Mouse (Mus musculus) T-helper 1 cell (primary cell): Measurements from ENCODE around the gene Kctd13.

Experiments used
- in situ Hi-C: fragments of 300-600 bp; cut with MboI, MseI; formaldehyde crosslinking; loops from one replicate; pipeline ENCODE4 v1.15.1; 2025; ENCODE audit warnings: high pct_unique_total_duplicates

Kctd13 gene

DNA sequence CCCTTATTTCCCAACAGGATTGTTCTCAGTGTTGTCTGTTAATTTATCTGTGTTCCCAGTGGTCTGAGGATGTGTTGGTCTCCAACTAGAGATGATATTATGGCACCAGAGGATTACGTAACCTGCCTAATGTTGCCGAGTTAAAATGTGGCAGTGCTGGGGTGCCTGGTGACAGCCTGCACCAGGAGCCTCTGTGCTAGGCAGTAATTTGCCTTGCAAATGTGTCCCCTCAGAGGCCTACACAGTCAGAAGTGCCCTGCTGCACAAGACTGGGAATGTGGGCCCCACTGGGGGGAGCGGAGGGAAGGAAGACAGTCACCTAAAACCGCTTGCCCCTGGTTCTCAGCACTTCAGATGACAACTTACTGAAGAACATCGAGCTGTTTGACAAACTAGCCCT lies 13.1 kb downstream of the Kctd13 start:
- in situ Hi-C loops = no loop called here

- in situ Hi-C loops = no loop called here
Observed at GRCm38 (mm10) chr7:126946530-126946929, 17.9 kb downstream of the Kctd13 start.

DNA sequence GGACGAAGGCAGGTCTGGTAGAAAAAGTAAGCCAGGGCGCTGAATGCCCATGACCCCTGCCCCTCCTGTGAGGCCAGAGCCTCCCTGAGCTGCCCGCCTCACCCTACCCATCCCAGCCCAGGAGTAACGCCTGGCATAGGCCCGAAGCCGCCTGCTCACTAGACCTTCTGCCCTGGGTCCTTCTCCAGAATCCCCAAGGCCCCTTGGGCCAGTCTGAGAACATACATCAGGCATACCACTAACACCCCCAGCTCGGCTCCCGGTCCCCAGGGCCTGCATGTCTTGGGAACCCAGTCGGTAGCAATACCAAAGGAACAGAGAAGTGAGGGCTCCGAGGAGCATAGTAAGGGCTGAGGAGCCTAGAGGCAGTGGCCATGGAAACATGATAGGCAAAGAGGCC lies 19.9 kb downstream of the Kctd13 start:
- in situ Hi-C loops = no loop called here

DNA sequence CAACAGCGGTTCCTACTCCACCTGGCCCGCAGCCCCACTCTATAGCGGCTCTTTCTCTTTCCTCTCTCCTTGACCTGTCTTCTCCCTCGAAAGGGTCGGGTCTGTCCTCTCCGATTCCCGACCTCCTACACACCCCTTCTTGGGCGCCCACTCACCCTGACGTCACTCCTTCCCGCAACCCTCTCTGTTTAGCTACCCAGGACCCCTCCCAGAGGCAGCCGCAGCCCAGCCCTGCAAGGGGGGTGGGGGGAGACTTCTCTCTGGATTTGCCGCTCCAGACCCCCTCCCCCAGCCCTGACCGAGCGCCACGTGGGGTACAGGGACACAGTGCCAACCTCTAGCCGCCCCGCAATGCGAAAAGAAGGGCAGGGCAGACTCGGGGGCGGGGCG lies 20.7 kb downstream of the Kctd13 start, which contains the start of gene Asphd1:
Asphd1 (minus strand) TSS at position 180 of the 390 bp plus-strand sequence.
- in situ Hi-C loops = no loop called here

- in situ Hi-C loops = loop anchor here (25.0 kb wide), 1 partner anchor 113 kb away; the partner anchor contains the start of genes 4930451I11Rik and Doc2a
Observed at GRCm38 (mm10) chr7:126949793-126950646, 21.3 kb downstream of the Kctd13 start, which contains the start of gene Sez6l2. Gene Sez6l2, plus strand, starts transcription at chr7:126950563.

- in situ Hi-C loops = loop anchor here (25.0 kb wide), 1 partner anchor 114 kb away; the partner anchor contains the start of genes 4930451I11Rik and Doc2a
Observed at GRCm38 (mm10) chr7:126950647-126951615, 22.3 kb downstream of the Kctd13 start.

DNA sequence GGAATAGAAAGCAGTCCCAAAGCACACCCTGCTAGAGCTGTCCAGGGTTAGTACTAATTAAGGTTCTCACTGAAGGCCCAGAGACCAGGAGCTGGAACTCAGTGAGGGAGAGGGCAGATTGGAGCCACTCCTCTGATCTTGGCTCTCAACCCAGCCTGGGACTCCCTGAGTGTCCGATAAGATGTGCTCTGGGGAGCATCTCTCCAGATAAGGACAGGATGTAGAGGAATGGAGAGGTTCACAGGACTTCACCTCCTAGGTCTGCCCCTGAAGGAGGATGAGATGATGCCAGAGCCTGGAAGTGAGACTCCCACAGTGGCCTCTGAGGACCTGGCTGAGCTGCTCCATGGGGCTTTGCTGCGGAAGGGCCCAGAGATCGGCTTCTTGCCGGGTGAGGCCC lies 23.1 kb downstream of the Kctd13 start:
- in situ Hi-C loops = loop anchor here (25.0 kb wide), 1 partner anchor 114 kb away; the partner anchor contains the start of genes 4930451I11Rik and Doc2a

DNA sequence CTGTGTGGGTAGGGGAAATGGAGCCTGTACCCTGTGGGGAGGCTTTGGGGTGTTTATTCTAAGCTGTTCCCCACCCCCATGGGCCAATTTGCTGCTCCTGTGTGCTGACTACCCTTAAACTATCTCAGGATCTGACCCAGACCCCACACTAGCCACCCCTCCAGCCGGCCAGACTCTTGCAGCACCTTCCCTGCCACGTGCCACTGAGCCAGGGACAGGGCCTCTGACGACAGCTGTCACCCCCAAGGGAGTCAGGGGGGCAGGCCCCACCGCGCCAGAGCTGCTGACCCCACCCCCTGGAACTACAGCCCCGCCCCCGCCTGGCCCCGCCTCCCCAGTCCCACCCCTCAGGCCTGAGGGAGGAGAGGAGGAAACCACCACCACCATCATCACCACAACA lies 24.0 kb downstream of the Kctd13 start:
- in situ Hi-C loops = loop anchor here (25.0 kb wide), 1 partner anchor 115 kb away; the partner anchor contains the start of genes 4930451I11Rik and Doc2a

- in situ Hi-C loops = loop anchor here (25.0 kb wide), 1 partner anchor 118 kb away; the partner anchor contains the start of genes 4930451I11Rik and Doc2a
Observed at GRCm38 (mm10) chr7:126955125-126955524, 26.4 kb downstream of the Kctd13 start.

- in situ Hi-C loops = loop anchor here (25.0 kb wide), 1 partner anchor 122 kb away; the partner anchor contains the start of genes 4930451I11Rik and Doc2a
Observed at GRCm38 (mm10) chr7:126959780-126960179, 31.1 kb downstream of the Kctd13 start.

DNA sequence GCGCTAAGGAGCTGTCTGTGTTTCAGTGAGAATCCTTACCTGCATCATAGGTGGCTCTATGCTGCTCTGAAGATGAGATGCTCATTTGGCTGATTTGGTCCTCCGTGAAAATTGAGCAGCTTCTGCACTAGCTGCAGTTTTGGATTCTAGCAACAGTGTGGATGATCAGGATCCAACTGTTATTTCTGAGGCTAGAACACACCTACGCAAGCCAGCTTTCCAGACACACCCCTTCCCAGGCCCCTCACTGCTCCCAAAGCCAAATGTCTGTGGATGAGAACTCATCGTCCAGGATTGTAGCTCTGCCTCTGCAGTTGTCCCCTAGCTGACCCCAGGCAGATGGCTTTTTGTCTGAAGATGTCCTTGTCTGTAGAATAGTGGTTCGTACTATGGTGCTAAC lies 32.4 kb downstream of the Kctd13 start:
- in situ Hi-C loops = loop anchor here (25.0 kb wide), 1 partner anchor 124 kb away; the partner anchor contains the start of genes 4930451I11Rik and Doc2a

DNA sequence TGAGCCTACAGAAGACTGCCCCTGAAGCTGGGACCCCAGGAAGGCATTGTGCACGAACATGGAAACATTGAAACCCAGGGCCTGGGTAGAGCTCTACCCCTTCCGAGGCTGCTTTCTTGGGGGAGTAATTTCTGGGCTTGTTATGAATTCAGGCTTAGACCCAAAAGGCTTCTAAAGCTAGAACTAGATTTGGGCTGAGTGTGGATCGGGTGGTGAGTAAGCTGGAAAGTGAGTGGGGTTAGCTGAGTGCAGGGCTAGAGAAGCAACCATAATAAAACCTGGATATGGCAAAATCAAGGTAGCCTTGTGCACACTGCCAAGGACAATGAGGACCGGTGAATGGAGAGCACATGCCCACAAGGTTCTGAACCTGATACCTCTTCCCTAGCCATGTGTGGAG lies 33.3 kb downstream of the Kctd13 start:
- in situ Hi-C loops = loop anchor here (25.0 kb wide), 1 partner anchor 125 kb away; the partner anchor contains the start of genes 4930451I11Rik and Doc2a

DNA sequence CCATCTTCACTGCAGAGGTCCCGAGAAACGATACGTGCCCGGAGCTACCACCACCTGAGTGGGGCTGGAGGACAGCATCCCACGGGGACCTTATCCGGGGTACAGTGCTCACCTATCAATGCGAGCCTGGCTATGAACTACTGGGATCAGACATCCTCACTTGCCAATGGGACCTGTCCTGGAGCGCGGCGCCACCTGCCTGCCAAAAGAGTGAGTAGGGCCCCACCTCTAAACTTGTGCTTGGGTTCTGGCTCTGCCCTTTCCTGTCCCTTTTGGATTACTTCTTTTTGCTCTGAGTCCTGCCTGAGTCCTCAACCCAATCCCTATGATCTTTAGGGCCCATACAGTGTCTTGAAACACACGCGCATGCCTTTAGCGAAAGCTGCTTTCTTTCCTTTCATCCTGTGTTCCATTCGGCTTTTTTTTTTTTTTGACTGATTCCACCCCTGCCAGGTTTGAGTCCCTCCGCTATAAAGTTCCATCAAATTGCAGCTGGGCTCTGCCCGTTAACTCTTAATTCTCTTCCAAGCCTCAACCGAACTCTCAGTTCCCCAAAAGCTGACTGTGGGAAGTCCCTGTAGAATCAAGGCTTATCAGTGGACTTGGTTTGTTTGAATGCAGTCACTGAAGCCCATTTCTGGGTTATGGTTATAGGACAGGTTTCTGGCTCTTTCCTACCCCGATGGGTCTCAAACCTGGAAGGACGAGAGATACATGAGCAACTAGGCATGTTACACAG lies 35.0 kb downstream of the Kctd13 start:
- in situ Hi-C loops = loop anchor here (25.0 kb wide), 1 partner anchor 126 kb away; the partner anchor contains the start of genes 4930451I11Rik and Doc2a

DNA sequence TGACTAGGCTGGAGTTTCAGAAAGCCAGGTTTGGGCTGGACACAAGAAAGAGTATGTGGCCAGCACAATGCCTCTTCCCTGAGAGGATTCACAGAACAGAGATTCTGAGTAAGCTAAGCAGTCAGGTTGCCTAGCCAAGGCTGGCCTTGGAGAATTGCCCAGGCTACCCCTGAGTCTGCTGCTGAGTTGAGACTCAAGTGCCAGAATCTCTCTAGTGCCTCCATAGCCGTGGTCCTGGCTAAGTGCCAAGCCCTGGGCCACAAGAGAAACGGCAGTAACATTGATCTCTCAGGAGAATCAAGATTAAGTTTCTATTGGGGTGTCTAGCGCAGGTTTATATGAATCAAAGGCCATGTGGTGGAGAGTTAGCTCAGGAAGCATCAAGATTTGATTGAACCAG lies 36.9 kb downstream of the Kctd13 start:
- in situ Hi-C loops = loop anchor here (25.0 kb wide), 1 partner anchor 128 kb away; the partner anchor contains the start of genes 4930451I11Rik and Doc2a

DNA sequence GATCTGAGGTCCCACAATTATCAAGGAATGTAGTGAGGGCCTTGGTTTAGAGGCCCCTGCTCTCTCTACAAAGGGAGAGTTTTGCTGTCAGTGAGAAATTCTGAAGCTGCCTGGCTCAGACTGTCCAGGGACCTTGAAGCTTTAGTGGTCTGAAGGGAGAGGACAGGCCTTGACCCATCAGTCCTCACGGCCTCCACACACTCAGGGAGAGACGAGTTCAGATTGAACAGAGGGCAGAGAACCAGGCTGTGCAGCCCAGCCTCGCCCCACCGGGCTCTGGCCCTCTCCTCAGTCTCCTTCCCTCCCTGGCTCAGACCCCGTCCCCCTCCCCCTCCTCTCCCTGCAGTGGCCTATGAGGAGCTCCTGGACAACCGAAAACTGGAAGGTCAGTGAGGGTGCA lies 38.7 kb downstream of the Kctd13 start:
- in situ Hi-C loops = loop anchor here (25.0 kb wide), 1 partner anchor 130 kb away; the partner anchor contains the start of genes 4930451I11Rik and Doc2a

GRCm38 (mm10) chr7:126975493-126975892 lies 46.8 kb downstream of the Kctd13 start:
- in situ Hi-C loops = no loop called here

DNA sequence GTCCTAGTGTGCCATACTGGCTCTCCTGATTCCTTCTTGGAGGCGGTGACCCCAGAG lies 47.0 kb downstream of the Kctd13 start, which contains the start of gene Cdipt:
Cdipt (plus strand) TSS at position 22 of the 57 bp plus-strand sequence.
- in situ Hi-C loops = no loop called here

DNA sequence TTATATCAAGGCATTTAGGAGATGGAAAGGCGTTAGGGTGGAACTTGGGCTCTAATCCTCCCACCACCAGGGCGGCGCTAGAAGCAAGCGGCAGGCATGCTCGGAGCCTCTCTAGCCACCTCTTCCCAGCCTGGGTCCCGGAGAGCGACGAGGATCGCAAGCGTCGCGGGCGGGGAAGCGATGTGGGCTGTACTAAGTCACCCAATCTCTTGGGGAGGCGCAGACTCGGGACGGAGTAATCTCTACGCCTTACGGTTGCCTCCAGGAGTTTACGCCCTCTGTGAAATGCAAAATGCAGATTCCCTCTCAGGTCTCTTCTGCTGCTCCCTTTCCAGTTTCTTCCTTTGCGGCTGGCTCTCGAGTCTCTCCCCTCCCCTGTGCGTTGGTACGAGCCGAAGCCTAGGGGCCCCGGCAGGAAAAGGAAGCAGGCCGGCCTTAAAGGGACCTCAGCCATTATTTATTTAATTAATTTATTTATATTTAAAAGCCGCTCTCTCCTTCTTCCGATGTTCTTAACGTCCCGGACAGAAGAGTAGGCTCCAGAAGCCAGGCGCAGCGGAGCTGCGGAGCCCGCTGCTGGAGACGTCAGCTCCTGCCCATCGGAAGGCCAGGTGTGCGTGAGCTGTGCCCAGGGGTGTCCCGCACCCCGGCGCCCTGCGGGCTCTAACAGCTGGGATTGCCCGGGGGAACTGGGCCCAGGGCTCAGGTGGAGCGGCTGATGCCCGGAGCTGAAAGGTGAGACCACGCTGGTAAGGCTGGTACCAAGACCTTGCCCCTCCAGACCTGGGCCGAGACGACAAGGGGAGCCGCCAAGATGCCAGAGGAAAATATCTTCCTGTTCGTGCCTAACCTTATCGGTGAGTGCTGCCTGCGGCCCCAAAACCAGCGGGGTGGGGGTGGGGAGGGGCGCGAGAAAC lies 47.5 kb downstream of the Kctd13 start, which contains the start of gene Cdiptos:
Cdiptos (minus strand) TSS at position 149 of the 917 bp plus-strand sequence.
- in situ Hi-C loops = no loop called here

GRCm38 (mm10) chr7:126976878-126977459 lies 48.3 kb downstream of the Kctd13 start:
- in situ Hi-C loops = no loop called here
